Mouse (Mus musculus) lung, postnatal 0 days (tissue): Measurements from ENCODE around the gene Cep131. TPM values are rescaled to one million over a fixed set of nuclear protein-coding genes. Genes with fewer than 3 reads are reported as not detected.

Experiments
- ATAC-seq: fragments of 200-750 bp; cut with Nextera tagmentation; 2 replicates; pipeline ENCODE4 v1.8.0; 2017; ENCODE audit warnings: moderate library complexity
- DNase-seq: peaks from one replicate; pipeline ENCODE4 v3.0.0-alpha.2; 2016; ENCODE audit warnings: low spot score
- H3K27ac ChIP-seq: fragments of 300-500 bp; sonication (generic); 2 replicates; pipeline ENCODE4 v1.5.1; 2014; ENCODE audit warnings: antibody characterized with exemption, mild to moderate bottlenecking, low read length, mixed read lengths
- H3K27me3 ChIP-seq: fragments of 300-500 bp; sonication (generic); replicated peaks from 2 replicates; pipeline ENCODE4 v1.6.1; 2014; ENCODE audit warnings: low read length, mixed read lengths; ENCODE audit not compliant: insufficient read depth
- H3K36me3 ChIP-seq: fragments of 300-500 bp; sonication (generic); 2 replicates; pipeline ENCODE4 v1.6.1; 2014; ENCODE audit warnings: low read length, mixed read lengths; ENCODE audit not compliant: insufficient read depth
- H3K4me1 ChIP-seq: fragments of 300-500 bp; sonication (generic); 2 replicates; pipeline ENCODE4 v1.6.1; 2014; ENCODE audit warnings: antibody characterized with exemption, low read depth, low read length, mixed read lengths; ENCODE audit not compliant: insufficient read depth
- H3K4me2 ChIP-seq: fragments of 300-500 bp; sonication (generic); replicated peaks from 2 replicates; pipeline ENCODE4 v1.6.1; 2014; ENCODE audit warnings: low read depth, mild to moderate bottlenecking, low read length, moderate library complexity, mixed read lengths
- H3K4me3 ChIP-seq: fragments of 300-500 bp; sonication (generic); 2 replicates; pipeline ENCODE4 v1.5.1; 2014; ENCODE audit warnings: low read depth, low read length
- H3K9ac ChIP-seq: fragments of 300-500 bp; sonication (generic); replicated peaks from 2 replicates; pipeline ENCODE4 v1.6.1; 2014; ENCODE audit warnings: low read depth, mild to moderate bottlenecking
- H3K9me3 ChIP-seq: fragments of 300-500 bp; sonication (generic); 2 replicates; pipeline ENCODE4 v1.6.1; 2016; ENCODE audit warnings: low read length, mixed read lengths
- CTCF ChIP-seq: IDR thresholded peaks from 2 replicates; pipeline ENCODE4 v1.5.1; 2016; ENCODE audit warnings: antibody characterized with exemption, mild to moderate bottlenecking
- EP300 ChIP-seq: IDR thresholded peaks from 2 replicates; pipeline ENCODE4 v1.6.1; 2016; ENCODE audit warnings: antibody characterized with exemption, mild to moderate bottlenecking, control low read depth
- WGBS: fragments of 180-500 bp; shearing (Covaris S2); extraction: QIAGEN DNeasy Blood & Tissue Kit; methylation state at CpG from one replicate; pipeline ENCODE4 v1.1.7; 2014; 5-methylcytosine and 5-hydroxymethylcytosine counted together
- polyA plus RNA-seq: library from polyadenylated mRNA; unstranded; fragments of >200 nt; fragmentation: Nextera tagmentation; extraction: Ambion mirVana; gene quantifications from 2 replicates; pipeline ENCODE4 v1.2.1, GENCODE M21; 2015

The Cep131 gene
- 7.6 and 9.6 TPM in 2 replicates for polyA plus RNA-seq

DNA sequence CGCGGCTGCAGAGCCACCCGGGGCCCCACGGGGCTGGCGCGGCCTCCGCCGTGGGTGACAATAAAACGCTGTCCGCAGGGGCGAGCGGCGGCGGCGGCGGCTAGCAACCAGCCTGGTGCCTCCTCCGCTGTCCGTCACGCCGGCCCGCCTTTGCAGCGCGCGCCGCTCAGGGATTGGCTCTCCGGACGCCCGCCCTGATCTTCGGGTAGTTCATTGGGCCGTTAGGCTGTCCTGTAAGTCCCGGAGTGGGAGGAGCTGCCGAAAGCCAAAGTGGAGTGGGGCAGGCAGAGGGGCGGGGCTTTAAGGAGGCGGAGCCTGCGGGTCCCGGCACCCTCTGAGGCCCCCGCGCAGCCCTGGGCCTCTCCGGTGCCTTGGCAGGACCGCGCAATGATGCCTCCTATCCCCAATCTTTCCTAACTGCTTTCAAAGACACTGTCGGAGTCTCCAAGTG is at the start of gene Cep131:
Gene Cep131 (minus strand): TSS at position 126 of the 451 bp plus-strand sequence.
- Histone ChIP-seq H3K36me3 (peaks cover 2% of the 10 kb centered on the region; the same call in 1 of the 2 replicates), H3K4me3 (peak within 1 kb of the TSS; percentile 82), H3K4me2 (peak within 1 kb of the TSS; percentile 96), H3K27me3 (no peaks in the 10 kb centered on the region), H3K9ac (peak within 1 kb of the TSS; percentile 64), H3K9me3 (no peaks in the 10 kb centered on the region), H3K4me1 (peaks cover 5% of the 10 kb centered on the region; the same call in 1 of the 2 replicates), H3K27ac (0 out of 2 replicates have a peak within 1 kb of the TSS, but pooled peaks have one; percentile 32)
- ATAC-seq (peak; percentile 100), DNase-seq (peak; percentile 99)
- under 1% methylated on average over 28 of the region's 42 CpGs for WGBS
- no peak for TF ChIP-seq EP300
- TF ChIP-seq CTCF = no peak

GRCm38 (mm10) chr11:120136195-120136594 is 49.6 kb upstream of the Cep131 start:
- ATAC-seq (no peak), DNase-seq (no peak)
- Histone ChIP-seq H3K9me3 (no peaks in the 10 kb centered on the region), H3K4me3 (no peak overlapping the region), H3K4me1 (no peaks in the 10 kb centered on the region; the same call in 1 of the 2 replicates), H3K9ac (no peak overlapping the region), H3K27me3 (no peaks in the 10 kb centered on the region), H3K4me2 (no peak overlapping the region), H3K36me3 (peaks cover 11% of the 10 kb centered on the region), H3K27ac (peak overlapping the region; percentile 78)
- TF ChIP-seq CTCF = no peak
- 58% methylated on average over 8 of the region's 8 CpGs for WGBS

- Histone ChIP-seq H3K4me2 (no peak overlapping the region), H3K4me1 (no peaks in the 10 kb centered on the region; the same call in 1 of the 2 replicates), H3K36me3 (peaks cover 14% of the 10 kb centered on the region), H3K9me3 (no peaks in the 10 kb centered on the region), H3K27me3 (no peaks in the 10 kb centered on the region), H3K27ac (peak overlapping the region; percentile 71; the same call in 1 of the 2 replicates), H3K4me3 (no peak overlapping the region), H3K9ac (no peak overlapping the region)
- TF ChIP-seq CTCF (no peak), EP300 (no peak)
- DNase-seq = no peak
- 71% methylated on average over 9 of the region's 9 CpGs for WGBS
- no peak for ATAC-seq
These were observed 48.4 kb upstream of the Cep131 start for GRCm38 (mm10) chr11:120134847-120135530.

GRCm38 (mm10) chr11:120134148-120134547 is 47.5 kb upstream of the Cep131 start:
- Histone ChIP-seq H3K27me3 (no peaks in the 10 kb centered on the region), H3K4me1 (no peaks in the 10 kb centered on the region; the same call in 1 of the 2 replicates), H3K4me2 (no peak overlapping the region), H3K36me3 (peaks cover 23% of the 10 kb centered on the region), H3K9me3 (no peaks in the 10 kb centered on the region), H3K4me3 (no peak overlapping the region), H3K9ac (no peak overlapping the region), H3K27ac (peak overlapping the region; percentile 71)
- TF ChIP-seq EP300 = no peak
- TF ChIP-seq CTCF = no peak
- DNase-seq (peak; percentile 59), ATAC-seq (peak; percentile 71)
- 67% methylated on average over 5 of the region's 5 CpGs for WGBS

- DNase-seq = no peak
- Histone ChIP-seq H3K4me2 (no peak overlapping the region), H3K4me3 (no peak overlapping the region), H3K36me3 (peaks cover 37% of the 10 kb centered on the region), H3K9ac (no peak overlapping the region), H3K27ac (no peak overlapping the region), H3K4me1 (no peaks in the 10 kb centered on the region), H3K9me3 (no peaks in the 10 kb centered on the region), H3K27me3 (no peaks in the 10 kb centered on the region)
- 87% methylated on average over 7 of the region's 7 CpGs for WGBS
- no peak for ATAC-seq
- no peak for TF ChIP-seq EP300
- no peak for TF ChIP-seq CTCF
These were observed 42.7 kb upstream of the Cep131 start for GRCm38 (mm10) chr11:120129281-120129680.

- Histone ChIP-seq H3K27ac (no peak overlapping the region), H3K36me3 (peaks cover 35% of the 10 kb centered on the region), H3K27me3 (no peaks in the 10 kb centered on the region), H3K9me3 (no peaks in the 10 kb centered on the region), H3K4me2 (no peak overlapping the region), H3K4me1 (no peaks in the 10 kb centered on the region), H3K4me3 (no peak overlapping the region), H3K9ac (no peak overlapping the region)
- no peak for DNase-seq
- WGBS = 89% methylated on average over 2 of the region's 2 CpGs
- TF ChIP-seq EP300 = no peak
- TF ChIP-seq CTCF = 0 out of 2 replicates have a peak, but pooled peaks have one; percentile 2
- ATAC-seq = no peak
These were observed 40.2 kb upstream of the Cep131 start for GRCm38 (mm10) chr11:120126845-120127244.
